Mouse (Mus musculus) adipose tissue, adult 10 weeks (tissue): Measurements from ENCODE around the gene Rpap2. TPM values are rescaled to one million over a fixed set of nuclear protein-coding genes. Genes with fewer than 3 reads are reported as not detected.

Source experiments
- polyA plus RNA-seq: library from polyadenylated mRNA; stranded (reverse); fragments of 350-450 nt; fragmentation: Illumina TruSeq; extraction: RNeasy Lipid Tissue Mini Kit (QIAGEN cat#74804); gene quantifications from one replicate; pipeline ENCODE4 v1.2.3, GENCODE M21; 2014; ENCODE audit warnings: low read depth, low replicate concordance

The Rpap2 gene
- polyA plus RNA-seq = 10.5 TPM

GRCm38 (mm10) chr5:107597301-107598077, at the start of gene Rpap2, which contains the start of gene Glmn:
TSS of gene Rpap2 (plus strand) at chr5:107597373.
TSS of gene Glmn (minus strand) at chr5:107597888.

Other genes starting within 250 kb of the Rpap2 start
- 1.4 TPM for gene Ephx4, start 194.6 kb upstream of the Rpap2 start, polyA plus RNA-seq
- gene Lpcat2b, start 165.8 kb upstream of the Rpap2 start, polyA plus RNA-seq = 2.5 TPM
- gene Btbd8, start 159.4 kb upstream of the Rpap2 start, polyA plus RNA-seq = 5.2 TPM
- 0.12 TPM for gene Gm42669, start 89.8 kb upstream of the Rpap2 start, polyA plus RNA-seq
- gene 1700028K03Rik, start 62.7 kb upstream of the Rpap2 start, polyA plus RNA-seq = not detected
- gene Glmn, start 515 bp downstream of the Rpap2 start, polyA plus RNA-seq = 8.4 TPM
- 0.25 TPM for gene Gfi1, start 128.7 kb downstream of the Rpap2 start, polyA plus RNA-seq
- gene Ube2d2b, start 232.7 kb downstream of the Rpap2 start, polyA plus RNA-seq = 4.5 TPM